Mouse (Mus musculus) urinary bladder, postnatal 36 days (tissue): ENCODE measurements around the gene Ubxn6.
"Not testable (repeated sequence)": the region's sequence is repeated elsewhere in the genome, so short reads cannot be mapped to it uniquely, and the experiment has no call there.

Experiments used
- DNase-seq, 2 experiments: peaks; one replicate each; pipeline ENCODE4 v3.0.0; 2022; ENCODE audit warnings: low spot score in 2 of 2, mixed read lengths in 1 of 2

Ubxn6 gene

DNA sequence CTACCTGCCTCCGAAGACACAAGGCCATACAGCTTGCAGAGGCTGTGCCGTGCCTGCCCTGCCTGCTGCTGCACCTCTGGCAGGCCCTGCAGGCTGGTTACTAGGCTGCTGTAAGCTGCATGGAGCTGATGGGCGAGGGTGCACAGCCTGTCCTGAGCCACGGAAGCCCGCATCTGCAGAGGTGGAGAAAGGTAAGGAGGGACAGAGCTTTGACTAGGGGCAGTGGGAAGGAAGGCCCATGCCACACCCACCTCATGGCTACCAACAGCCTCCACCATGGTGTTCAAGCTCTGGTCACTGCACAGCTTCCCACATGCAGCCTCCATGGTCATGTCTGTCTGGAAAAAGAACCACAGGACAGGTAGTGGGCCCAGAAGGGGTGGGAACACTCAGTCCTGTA is 27.3 kb upstream of the Ubxn6 start:
- no peak for DNase-seq

- DNase-seq, result no peak
Measured at GRCm38 (mm10) chr17:56100811-56101210, 26.0 kb upstream of the Ubxn6 start.

DNA sequence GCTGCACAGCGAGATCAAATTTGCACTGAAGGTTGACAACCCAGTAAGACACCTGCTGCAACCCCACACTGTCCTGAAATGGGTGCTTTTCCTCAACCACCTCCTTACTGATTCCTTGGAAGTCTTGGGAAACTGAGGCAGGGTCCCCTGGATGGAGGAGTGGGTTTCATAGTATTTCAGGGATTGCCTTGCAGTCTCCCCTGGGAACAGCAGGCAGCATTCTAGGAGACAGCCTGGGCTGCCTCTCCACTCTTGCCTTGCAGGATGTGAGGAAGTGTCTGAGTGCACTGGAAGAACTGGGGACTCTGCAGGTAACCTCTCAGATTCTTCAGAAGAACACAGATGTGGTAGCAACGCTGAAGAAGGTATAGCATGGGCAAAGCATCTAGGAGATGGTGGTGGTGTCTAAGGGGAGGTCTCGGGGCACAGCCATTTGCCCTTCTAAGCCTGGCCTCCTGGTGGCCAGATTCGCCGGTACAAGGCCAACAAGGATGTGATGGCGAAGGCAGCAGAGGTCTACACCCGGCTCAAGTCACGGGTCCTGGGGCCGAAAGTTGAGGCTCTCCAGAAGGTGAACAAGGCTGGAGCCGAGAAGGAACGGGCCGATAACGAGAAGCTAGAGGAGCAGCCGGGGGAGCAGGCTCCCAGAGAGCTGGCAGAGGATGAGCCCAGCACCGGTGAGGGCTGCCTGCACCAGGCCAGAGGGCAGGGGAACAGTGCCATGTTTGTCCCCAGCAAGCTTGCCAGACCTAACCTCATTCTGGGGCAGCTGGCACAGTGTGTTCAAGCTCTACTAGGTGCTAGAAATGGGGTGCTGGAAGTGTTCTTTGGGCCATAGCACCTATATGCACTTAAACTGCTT is 24.1 kb upstream of the Ubxn6 start:
- DNase-seq, result no peak

GRCm38 (mm10) chr17:56098180-56098579 is 23.4 kb upstream of the Ubxn6 start:
- DNase-seq, result no peak

- no peak for DNase-seq
Measured at GRCm38 (mm10) chr17:56096883-56097282, 22.1 kb upstream of the Ubxn6 start.

- peak in 1 of 2 experiments; percentile 53 for DNase-seq
Measured at GRCm38 (mm10) chr17:56092794-56093193, 18.0 kb upstream of the Ubxn6 start.

- DNase-seq, result no peak
Measured at GRCm38 (mm10) chr17:56092312-56092711, 17.5 kb upstream of the Ubxn6 start.

DNA sequence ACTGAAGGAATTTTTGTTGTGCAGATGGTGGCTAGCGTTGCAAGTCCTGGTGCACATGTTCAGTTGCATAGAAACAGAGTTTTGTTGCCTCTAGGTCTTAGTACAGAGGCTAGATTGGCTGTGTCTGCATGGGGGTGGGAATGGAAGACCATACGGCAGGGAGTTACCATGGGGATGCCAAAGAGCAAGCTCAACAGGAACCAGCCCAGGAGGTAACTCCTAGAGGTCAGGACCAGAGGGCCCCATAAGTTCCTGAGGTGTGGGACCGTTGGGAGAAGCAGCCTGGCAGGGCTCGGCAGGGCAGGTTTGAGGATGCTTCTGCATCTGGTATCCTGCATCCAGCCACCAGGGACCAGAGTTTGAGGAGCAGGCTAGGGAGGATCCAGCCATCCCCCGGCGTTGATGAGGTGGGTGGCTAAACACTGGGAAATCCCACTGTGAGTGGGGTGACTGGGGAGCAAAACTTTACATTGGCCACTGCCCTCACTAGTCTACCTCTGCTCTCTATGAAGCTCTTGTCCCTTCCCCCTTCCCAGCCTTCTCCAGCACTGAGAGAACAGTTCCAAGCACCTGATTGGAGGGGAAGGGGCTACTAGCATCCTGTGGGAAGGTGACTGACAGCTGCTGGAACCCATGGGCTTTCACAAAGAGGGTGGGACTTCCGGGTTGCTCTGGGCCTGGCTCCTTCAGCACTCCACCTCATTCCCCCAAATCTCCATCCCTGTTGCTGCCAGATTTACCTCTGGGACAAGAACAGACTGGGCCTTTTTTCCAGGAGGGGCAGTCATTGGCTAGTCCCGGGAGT is 6.2 kb upstream of the Ubxn6 start:
- DNase-seq, result no peak

- no peak for DNase-seq
Measured at GRCm38 (mm10) chr17:56079921-56080320, 5.1 kb upstream of the Ubxn6 start.

DNA sequence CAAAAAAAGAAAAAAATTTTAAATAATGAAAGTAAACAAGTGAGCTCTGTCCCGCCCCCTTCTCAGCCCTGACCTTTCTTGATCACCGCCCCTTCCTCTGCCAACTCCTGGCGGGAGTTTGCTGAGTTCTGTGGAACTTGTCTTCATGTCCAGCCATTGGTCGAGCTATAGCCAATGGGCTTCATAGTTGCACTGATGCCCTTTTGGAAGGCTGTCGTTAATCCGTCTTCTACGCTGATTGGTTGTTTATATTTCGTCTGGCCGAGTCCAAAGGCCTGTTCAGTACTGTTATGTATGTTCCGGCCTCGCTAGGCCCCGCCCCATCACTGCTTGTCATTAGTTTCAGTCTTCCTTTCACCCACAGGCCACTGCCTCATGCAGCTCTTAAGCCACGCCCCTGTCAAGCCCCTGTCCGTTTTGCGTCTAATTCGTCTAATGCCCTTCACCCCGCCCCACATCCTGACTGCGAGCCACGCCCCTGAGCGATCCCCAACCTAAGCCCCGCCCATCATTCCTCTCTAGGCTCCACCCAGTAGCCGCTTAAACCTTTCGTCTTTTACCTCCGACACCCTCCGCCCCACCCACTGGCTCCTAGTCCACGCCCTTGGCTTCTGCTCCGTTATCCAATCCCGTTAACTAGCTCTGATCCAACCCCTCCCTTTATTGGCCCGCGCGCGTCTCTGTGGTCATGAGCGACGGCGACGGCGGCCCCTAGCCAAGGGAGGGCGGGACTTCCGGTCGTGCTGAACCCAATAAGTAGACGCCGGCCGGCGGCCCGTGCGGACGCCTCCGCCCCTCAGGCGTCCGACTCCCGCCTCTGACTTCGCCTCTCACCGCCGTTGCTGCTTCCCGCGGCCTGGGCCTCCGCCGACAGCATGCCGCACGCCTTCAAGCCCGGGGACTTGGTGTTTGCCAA is 4.3 kb upstream of the Ubxn6 start, which contains the start of gene Hdgfl2:
Gene Hdgfl2, plus strand, starts transcription at position 755 of the 916 bp plus-strand sequence.
- peak; percentile 99 to 100 for DNase-seq

DNA sequence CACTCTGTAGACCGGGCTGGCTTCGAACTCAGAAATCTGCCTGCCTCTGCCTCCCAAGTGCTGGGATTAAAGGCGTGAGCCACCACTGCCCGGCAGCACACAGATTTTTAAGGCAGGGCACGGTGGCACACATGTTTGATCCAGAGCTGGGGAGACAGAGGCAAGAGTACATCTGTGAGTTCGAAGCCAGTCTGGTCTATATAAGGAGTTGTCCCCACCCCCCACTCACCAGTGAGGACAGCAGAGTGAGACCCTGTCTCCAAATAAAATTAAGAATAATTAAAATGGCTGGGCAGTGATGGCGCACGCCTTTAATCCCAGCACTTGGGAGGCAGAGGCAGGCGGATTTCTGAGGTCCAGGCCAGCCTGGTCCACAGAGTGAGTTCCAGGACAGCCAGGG is 3.5 kb upstream of the Ubxn6 start:
- DNase-seq, result not testable (repeated sequence)

GRCm38 (mm10) chr17:56077523-56077922 is 2.7 kb upstream of the Ubxn6 start:
- DNase-seq, result no peak

DNA sequence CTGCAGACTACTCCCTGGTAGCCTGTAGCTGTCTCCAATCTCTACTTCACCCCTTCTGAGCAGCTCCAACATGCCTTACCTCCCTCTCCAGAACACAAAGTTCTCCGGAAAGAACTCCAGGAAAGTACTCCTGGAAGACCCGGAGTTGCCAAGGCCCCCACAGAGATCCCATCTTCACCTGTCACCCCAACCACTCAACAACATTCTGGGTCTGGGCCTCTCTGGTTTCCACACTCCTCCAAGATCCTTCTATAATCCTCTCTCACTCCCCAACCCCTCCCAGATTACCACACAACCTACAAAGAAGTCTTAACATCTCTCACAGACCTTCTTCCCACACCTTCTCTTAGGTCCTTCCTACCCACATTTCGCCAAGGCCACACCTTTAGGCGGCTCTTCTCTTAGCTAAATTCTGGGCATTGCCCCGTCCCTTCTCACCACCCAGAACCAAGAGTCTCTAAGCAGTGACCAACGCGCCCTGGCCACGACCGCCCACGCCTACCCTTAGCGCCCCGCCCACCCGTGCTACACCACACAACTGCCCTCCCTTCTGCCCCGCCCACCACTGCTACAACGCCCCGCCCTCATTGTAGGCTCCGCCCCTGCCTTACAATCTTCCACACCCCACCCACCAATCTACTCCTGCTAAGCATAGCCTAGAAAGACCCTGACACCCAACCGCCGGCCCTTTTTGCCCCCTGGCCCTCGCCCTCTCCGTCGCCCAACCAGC is 566 bp downstream of the Ubxn6 start:
- DNase-seq, result peak; percentile 80 to 88

DNA sequence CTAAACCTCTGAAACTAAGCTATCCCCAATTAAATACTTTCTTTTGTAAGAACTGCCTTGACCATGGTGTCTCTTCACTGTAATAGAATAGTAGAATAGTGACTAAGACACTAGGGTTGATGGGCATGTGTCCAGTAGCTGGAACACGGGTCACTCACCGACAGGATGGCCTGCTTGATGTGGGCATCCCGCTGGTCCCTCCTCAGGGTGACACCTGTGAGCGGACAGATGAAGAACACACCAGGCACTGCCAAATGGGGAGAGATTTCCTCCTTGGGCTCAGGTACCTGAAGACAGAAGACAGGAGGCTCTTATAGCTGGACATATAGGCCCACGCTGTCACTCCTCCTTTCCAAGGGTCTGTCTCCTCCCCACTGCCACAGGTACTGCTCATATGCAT is 2.6 kb downstream of the Ubxn6 start:
- no peak for DNase-seq

DNA sequence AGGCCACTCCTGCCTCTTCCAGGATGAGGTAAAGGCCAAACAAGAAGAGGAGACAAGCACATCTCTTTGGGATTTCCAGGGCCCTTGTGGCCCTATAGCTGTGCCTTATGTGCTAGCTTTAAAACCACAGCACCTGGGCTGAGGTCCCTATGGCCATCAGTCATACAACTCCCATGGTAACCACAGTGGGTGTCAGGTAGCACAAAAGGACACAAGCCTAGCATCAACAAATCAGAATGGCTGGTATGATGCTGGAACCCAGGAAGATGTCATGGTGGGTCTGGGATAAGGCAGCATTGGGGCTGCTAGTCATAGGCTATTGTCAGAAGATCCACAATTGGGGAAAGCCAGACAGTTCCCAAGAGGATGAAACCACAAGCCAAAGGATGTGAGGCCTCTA is 3.7 kb downstream of the Ubxn6 start:
- no peak for DNase-seq

GRCm38 (mm10) chr17:56069066-56069465 is 5.8 kb downstream of the Ubxn6 start:
- no peak for DNase-seq

DNA sequence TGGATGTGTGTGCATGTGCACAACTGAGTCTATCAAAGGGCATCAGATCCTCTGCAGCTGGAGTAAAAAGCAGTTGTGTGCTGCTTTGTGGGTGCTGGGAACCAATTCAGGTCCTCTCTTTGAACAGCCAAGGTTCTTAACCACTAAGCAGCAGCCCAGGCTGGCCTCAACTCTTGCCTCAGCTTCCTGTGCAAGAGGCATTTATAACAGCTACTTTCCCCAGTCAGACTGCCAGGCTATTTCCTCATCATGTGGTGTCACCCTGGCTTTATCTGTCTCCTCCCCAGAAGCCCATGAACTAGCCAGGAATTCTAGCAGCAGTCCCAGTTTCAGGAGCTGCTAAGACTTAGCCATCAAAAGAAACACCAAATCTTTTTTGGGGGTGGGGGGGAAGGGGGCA is 8.4 kb downstream of the Ubxn6 start:
- no peak for DNase-seq

DNA sequence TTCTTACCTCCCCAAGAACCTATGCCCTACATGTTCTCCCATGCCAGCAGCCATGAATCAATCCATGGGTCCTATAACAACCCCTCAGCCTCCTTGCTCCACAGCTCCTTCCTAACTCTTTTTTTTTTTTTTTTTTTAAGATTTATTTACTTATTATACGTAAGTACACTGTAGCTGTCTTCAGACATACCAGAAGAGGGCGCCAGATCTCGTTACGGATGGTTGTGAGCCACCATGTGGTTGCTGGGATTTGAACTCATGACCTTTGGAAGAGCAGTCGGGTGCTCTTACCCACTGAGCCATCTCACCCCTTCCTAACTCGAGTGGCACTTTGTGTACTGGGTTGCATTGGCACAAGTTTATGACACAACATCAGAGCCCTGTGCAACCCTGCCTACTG is 9.1 kb downstream of the Ubxn6 start:
- not testable (repeated sequence) for DNase-seq

DNA sequence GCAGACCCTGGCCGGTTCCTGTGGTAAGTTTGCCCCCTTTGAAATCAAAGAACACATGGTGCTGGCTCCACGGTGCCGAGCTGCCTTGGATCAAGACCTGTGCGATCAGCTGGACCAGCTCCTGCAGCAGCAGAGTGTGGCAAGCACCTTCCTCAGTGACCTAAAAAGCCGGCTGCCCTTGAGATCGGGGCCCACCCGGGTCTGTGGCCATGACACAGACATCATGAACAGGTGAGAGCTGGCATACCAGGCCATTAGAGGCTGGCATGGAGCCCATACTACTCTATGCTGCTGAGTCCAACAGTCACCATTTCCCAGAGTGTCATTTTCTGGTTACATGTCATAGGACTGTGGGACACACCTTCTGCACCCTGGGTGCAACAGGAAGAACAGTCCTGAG is 12.7 kb downstream of the Ubxn6 start:
- DNase-seq, result no peak

DNA sequence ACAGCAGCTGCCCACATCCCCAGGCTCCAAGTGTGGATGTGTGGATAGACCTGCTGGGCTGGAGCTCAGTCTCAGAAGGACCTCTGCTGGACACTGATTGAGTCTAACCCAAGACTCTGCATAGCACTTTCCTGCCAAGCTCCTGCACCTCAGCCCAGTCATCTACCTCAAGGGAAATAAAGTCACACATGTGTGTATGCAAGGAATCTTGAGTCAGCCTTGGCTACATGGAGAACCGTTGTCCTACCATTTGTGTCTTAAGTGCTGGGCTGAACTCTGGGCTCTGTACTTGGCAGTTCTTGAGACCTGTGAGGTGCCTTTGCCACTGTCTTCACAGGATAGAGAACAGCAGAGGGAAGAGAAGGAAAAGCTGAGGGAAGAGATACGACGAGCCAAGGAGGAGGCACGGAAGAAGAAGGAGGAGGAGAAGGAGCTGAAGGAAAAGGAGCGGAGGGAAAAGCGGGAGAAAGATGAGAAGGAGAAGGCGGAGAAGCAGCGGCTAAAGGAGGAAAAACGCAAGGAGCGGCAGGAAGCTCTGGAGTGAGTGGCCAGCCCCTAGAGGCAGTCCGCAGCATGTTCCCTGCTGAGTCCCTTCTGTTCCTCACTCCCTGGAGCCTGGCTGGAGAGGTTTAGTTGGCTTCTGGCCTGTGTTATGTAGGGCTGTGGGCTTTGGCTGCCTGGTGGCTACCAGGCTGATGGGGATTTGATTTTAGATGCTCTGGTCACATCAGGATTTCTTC is 17.3 kb downstream of the Ubxn6 start:
- no peak for DNase-seq
